Mouse (Mus musculus): ENCODE measurements around the gene Dclk2.

Dclk2 gene

GRCm38 (mm10) chr3:86894491-86894890 is 26.2 kb downstream of the Dclk2 start:
- no peak for DNase-seq (ENCODE audit: low read depth, low spot score)

GRCm38 (mm10) chr3:86887512-86887911 is 33.1 kb downstream of the Dclk2 start:
- DNase-seq (ENCODE audit: low read depth, low spot score), result no peak

- DNase-seq (ENCODE audit: low read depth, low spot score), result no peak
These were observed 35.5 kb downstream of the Dclk2 start for GRCm38 (mm10) chr3:86885180-86885579.

GRCm38 (mm10) chr3:86884481-86884880 is 36.2 kb downstream of the Dclk2 start:
- no peak for DNase-seq (ENCODE audit: low read depth, low spot score)

DNA sequence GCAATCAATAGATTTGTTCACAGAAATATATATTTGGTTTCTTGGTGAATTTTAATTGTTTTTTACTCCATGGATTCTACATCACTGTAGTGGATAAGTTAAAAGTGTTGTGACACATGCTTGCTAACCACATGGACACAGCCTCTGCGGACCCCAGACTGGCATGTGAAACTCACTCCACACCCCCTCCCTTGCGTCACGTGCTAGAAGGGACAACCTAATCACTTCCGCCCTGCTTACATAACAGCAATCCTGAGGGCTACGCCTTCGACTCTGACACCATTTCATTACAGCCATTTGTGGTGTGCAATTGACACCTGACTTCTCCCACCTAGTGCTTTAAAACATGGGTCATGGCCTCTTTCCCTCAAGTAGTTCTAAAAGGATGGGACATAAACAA is 36.7 kb downstream of the Dclk2 start:
- DNase-seq (ENCODE audit: low read depth, low spot score), result no peak

- no peak for DNase-seq (ENCODE audit: low read depth, low spot score)
These were observed 44.7 kb downstream of the Dclk2 start for GRCm38 (mm10) chr3:86875912-86876311.

GRCm38 (mm10) chr3:86873092-86873600 is 47.5 kb downstream of the Dclk2 start:
- DNase-seq (ENCODE audit: low read depth, low spot score), result no peak

DNA sequence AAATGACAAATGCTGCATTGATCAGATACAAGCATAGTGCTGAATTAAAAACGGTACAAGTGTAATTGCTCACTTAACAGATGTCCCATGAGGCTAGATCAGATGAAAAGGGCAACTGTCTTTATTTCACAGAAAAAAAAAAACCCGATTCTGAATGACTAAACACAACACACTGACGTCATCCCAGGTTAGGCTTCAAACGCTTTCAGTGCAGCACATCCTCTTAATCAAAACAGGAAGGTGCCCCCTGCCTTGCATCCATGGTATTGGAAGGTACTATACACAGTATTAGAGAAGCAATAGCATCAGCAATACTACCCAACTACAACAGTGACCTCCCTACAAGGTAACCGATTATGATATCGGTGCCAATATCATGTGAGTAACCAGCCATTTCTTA is 49.7 kb downstream of the Dclk2 start:
- DNase-seq (ENCODE audit: low read depth, low spot score), result peak; percentile 79

DNA sequence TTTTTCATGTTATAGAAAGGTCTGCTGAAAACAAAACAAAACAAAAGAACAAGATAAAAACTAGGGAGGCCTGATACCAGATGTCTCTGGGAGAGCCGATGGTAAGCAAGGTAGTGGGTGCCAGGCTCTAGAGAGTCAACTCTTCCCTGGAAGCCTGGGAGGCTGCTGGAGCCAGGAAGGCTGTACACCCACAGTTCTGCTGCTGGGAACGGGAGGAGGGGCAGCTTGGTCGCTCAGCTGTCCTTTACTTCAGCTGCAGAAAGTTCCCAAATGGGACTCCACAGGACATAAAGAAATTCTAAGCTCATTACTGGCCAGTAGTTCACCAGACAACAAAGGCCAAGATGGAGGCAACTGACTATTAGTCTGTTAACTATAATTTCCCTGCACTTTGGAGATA is 50.2 kb downstream of the Dclk2 start:
- no peak for DNase-seq (ENCODE audit: low read depth, low spot score)

DNA sequence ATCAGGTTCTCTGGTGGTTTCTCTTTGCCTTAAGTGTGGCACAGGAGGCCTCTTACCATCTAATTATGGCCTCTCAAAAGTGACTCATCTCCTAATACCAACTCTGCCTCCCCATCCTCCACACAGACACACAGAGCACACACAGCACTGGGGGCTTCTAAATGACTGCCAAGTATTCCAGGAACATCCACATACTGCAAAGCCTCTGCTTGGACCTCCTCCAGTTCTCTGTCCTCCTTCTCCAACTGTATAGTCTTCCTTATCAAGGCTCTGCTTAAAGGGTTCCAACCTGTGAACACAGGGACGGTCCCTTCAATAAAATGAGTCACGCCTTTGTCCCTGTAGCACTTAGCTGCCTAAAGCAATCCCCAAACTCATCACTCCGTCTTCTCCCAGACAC is 51.9 kb downstream of the Dclk2 start:
- no peak for DNase-seq (ENCODE audit: low read depth, low spot score)

DNA sequence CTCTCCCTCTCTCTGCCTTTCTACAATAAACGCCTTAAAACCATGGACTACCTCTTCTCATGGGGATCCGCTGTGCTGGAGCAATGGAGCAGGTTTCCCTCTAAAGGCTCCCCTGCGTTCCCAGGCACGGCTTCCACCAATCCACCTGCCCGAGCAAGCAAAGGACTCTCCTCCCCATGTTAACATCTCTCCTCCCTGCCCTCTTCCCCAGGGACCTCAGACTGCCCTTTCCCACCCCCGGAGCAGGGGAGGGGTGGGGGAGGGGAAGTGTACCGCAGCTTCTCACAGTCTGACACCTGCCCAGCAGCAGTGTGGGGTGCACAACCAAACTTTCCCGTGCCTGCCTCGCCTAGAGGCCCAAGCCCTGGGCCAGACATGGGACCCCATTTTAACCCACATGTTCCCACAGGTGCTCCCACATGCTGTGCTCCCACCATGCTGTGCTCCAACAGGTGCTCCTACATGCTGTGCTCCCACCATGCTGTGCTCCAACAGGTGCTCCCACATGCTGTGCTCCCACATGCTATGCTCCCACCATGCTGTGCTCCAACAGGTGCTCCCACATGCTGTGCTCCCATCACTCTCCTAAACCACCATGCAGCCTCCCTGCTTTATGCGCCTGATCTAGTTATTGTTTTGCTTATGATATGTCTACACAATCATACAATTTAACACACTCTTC is 57.2 kb downstream of the Dclk2 start:
- DNase-seq (ENCODE audit: low read depth, low spot score), result no peak

GRCm38 (mm10) chr3:86862939-86863311 is 57.7 kb downstream of the Dclk2 start:
- no peak for DNase-seq (ENCODE audit: low read depth, low spot score)

- DNase-seq (ENCODE audit: low read depth, low spot score), result no peak
These were observed 58.3 kb downstream of the Dclk2 start for GRCm38 (mm10) chr3:86862245-86862938.

- no peak for DNase-seq (ENCODE audit: low read depth, low spot score)
These were observed 60.9 kb downstream of the Dclk2 start for GRCm38 (mm10) chr3:86859791-86860190.

DNA sequence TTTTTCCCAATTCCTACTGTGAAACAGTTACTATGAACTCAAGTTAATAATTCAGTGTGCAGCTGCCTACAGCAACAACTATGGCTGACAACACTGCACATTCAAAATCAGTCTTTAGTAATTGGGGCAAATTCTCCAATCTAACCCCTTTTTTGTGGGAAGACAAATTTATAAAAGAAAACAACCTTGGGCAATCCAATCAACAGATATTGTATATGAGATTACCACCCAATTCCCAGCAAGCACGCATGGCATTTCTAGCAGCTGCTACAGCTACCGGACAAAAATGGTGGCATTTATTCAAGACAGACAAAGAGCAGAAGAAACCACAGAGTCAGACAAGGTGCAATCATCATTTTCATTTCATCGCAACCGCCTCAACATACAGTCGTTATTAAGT is 62.0 kb downstream of the Dclk2 start:
- no peak for DNase-seq (ENCODE audit: low read depth, low spot score)

DNA sequence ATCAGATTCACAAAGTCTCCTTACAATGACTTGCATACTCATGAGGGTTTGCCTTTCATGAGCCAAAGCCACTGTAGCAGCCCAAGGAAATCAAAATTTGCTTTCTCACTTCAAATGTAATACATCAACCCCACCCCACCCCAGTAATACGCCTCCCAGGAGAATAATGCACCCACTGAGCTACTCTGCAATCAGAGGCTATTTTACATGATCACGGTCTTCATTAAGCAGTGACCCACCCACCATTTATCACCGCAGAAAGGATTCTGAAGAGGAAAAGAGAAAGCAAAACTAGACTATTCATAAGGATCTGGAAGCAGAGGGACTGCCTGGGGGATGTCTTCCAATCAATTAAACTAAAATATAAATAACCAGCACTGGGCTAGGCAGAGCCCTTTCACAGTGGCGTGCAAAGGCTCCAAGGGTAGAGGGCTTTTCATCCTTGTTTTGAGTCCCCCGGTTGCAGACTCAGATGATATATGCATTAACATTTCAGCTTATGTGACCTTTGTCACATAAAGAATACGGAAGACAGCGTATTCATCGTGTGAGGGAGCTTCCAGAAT is 62.7 kb downstream of the Dclk2 start:
- no peak for DNase-seq (ENCODE audit: low read depth, low spot score)

GRCm38 (mm10) chr3:86852867-86853266 is 67.8 kb downstream of the Dclk2 start:
- no peak for DNase-seq (ENCODE audit: low read depth, low spot score)

- DNase-seq (ENCODE audit: low read depth, low spot score), result no peak
These were observed 69.5 kb downstream of the Dclk2 start for GRCm38 (mm10) chr3:86851131-86851530.

DNA sequence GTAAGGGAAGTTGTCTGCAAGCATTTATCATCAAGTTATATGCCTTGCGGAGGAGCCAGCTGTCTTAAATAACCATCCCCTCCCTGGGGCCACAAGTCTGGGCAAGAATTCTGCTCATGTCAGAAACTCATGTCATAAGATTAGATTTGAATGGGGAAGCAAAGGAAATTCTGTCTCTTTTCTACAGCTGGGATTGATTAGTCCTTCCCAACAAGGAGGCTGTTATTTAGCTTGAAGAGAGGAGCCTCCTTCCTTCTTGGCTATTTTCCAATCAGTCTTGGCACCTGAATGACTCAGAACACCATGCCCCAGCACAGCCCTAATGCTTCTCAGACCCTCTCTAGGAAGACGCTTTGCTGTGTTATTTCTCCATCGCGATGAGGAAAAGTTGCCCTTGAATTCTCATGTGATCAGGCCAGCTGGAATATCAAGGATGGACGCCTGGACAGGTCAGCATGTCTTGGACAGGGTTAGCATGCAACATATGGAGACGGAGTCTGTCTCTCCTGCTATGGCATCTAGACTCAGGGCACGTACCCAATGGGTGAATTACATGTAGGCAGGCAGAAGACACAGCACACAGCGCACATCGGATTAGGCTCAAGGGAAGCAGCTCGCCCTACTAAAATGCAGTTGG is 70.1 kb downstream of the Dclk2 start:
- DNase-seq (ENCODE audit: low read depth, low spot score), result no peak

DNA sequence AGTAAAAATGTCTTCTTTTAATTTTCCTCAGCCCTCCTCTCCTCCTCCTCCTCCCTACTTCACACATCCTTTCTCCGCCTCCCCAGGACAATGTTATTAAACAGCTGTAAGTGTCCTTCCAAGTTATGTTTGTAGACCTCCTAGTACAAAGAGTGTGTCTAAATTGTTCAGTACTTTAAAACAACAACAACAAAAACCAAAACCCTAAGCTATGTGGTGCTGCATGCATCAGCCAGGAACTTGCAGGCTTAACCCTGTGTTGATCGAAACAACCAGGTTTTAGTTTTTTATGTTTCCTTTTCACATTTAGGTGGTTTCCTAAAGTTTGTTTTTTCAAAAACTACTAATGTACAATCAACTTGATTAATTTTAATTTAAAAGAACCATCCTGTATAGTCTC is 71.3 kb downstream of the Dclk2 start:
- no peak for DNase-seq (ENCODE audit: low read depth, low spot score)

GRCm38 (mm10) chr3:86847536-86847935 is 73.1 kb downstream of the Dclk2 start:
- no peak for DNase-seq (ENCODE audit: low read depth, low spot score)

- no peak for DNase-seq (ENCODE audit: low read depth, low spot score)
These were observed 74.6 kb downstream of the Dclk2 start for GRCm38 (mm10) chr3:86846036-86846435.
